Mouse (Mus musculus): ENCODE measurements around the gene Cdk5rap3. TPM values are rescaled to one million over a fixed set of nuclear protein-coding genes. Genes with fewer than 3 reads are reported as not detected.
A peak's percentile ranks its signal among the peaks of the same experiment; 100 is the strongest.

The Cdk5rap3 gene
- polyA plus RNA-seq, 1 experiment from 2014 or later, result 38.3 TPM

- H3K9ac ChIP-seq (replicated peaks), result no peak overlapping the region
- H3K4me2 ChIP-seq (ENCODE audit: low read depth, low read length), result no peak overlapping the region
- H3K4me1 ChIP-seq (ENCODE audit: insufficient read depth), result no peaks in the 10 kb centered on the region
- H3K27me3 ChIP-seq (ENCODE audit: insufficient read depth, low read length), result no peaks in the 10 kb centered on the region
- no peak overlapping the region for H3K4me3 ChIP-seq (ENCODE audit: low read depth, low read length)
- TF ChIP-seq EP300 (IDR thresholded peaks at IDR 0.05; ENCODE audit: low read depth) (no peak), CTCF (IDR thresholded peaks at IDR 0.05; ENCODE audit: low read depth) (no peak)
- 72% methylated on average over 11 of the region's 11 CpGs for WGBS (ENCODE audit: insufficient replicate concordance)
- H3K9me3 ChIP-seq (ENCODE audit: low read length), result no peaks in the 10 kb centered on the region
- no peak overlapping the region for H3K27ac ChIP-seq (ENCODE audit: low read depth)
- DNase-seq (no peak), ATAC-seq (no peak)
- no peaks in the 10 kb centered on the region for H3K36me3 ChIP-seq (replicated peaks; ENCODE audit: insufficient read depth, low read length)
Observed at GRCm38 (mm10) chr11:96893203-96893842, 23.0 kb downstream of the Cdk5rap3 start.

GRCm38 (mm10) chr11:96891784-96892527 is 24.3 kb downstream of the Cdk5rap3 start:
- Histone ChIP-seq H3K9ac (replicated peaks) (no peak overlapping the region), H3K9me3 (ENCODE audit: low read length) (no peaks in the 10 kb centered on the region), H3K4me2 (ENCODE audit: low read depth, low read length) (no peak overlapping the region), H3K4me1 (ENCODE audit: insufficient read depth) (0 out of 2 replicates have a peak, but pooled peaks cover 3% of the 10 kb centered on the region), H3K36me3 (replicated peaks; ENCODE audit: insufficient read depth, low read length) (no peaks in the 10 kb centered on the region), H3K4me3 (ENCODE audit: low read depth, low read length) (no peak overlapping the region), H3K27ac (ENCODE audit: low read depth) (no peak overlapping the region), H3K27me3 (ENCODE audit: insufficient read depth, low read length) (no peaks in the 10 kb centered on the region)
- TF ChIP-seq EP300 (IDR thresholded peaks at IDR 0.05; ENCODE audit: low read depth), result no peak
- no peak for TF ChIP-seq CTCF (IDR thresholded peaks at IDR 0.05; ENCODE audit: low read depth)
- ATAC-seq, result no peak
- 62% methylated on average over 14 of the region's 14 CpGs for WGBS (ENCODE audit: insufficient replicate concordance)
- DNase-seq, result no peak

- H3K4me2 ChIP-seq (ENCODE audit: low read depth, low read length), result no peak overlapping the region
- H3K4me1 ChIP-seq (ENCODE audit: insufficient read depth), result 0 out of 2 replicates have a peak, but pooled peaks cover 4% of the 10 kb centered on the region
- no peak overlapping the region for H3K4me3 ChIP-seq (ENCODE audit: low read depth, low read length)
- H3K9me3 ChIP-seq (ENCODE audit: low read length), result no peaks in the 10 kb centered on the region
- H3K9ac ChIP-seq (replicated peaks), result no peak overlapping the region
- no peaks in the 10 kb centered on the region for H3K36me3 ChIP-seq (replicated peaks; ENCODE audit: insufficient read depth, low read length)
- TF ChIP-seq CTCF (IDR thresholded peaks at IDR 0.05; ENCODE audit: low read depth) (no peak), EP300 (IDR thresholded peaks at IDR 0.05; ENCODE audit: low read depth) (no peak)
- 62% methylated on average over 8 of the region's 8 CpGs for WGBS (ENCODE audit: insufficient replicate concordance)
- ATAC-seq (no peak), DNase-seq (no peak)
- H3K27me3 ChIP-seq (ENCODE audit: insufficient read depth, low read length), result no peaks in the 10 kb centered on the region
- H3K27ac ChIP-seq (ENCODE audit: low read depth), result no peak overlapping the region
Observed at GRCm38 (mm10) chr11:96886942-96887546, 29.3 kb downstream of the Cdk5rap3 start.

GRCm38 (mm10) chr11:96885901-96886340 is 30.4 kb downstream of the Cdk5rap3 start:
- no peak overlapping the region for H3K4me3 ChIP-seq (ENCODE audit: low read depth, low read length)
- TF ChIP-seq EP300 (IDR thresholded peaks at IDR 0.05; ENCODE audit: low read depth), result no peak
- no peak for DNase-seq
- H3K27ac ChIP-seq (ENCODE audit: low read depth), result no peak overlapping the region
- no peak overlapping the region for H3K9ac ChIP-seq (replicated peaks)
- H3K9me3 ChIP-seq (ENCODE audit: low read length), result no peaks in the 10 kb centered on the region
- H3K4me1 ChIP-seq (ENCODE audit: insufficient read depth), result 0 out of 2 replicates have a peak, but pooled peaks cover 4% of the 10 kb centered on the region
- H3K27me3 ChIP-seq (ENCODE audit: insufficient read depth, low read length), result no peaks in the 10 kb centered on the region
- H3K36me3 ChIP-seq (replicated peaks; ENCODE audit: insufficient read depth, low read length), result no peaks in the 10 kb centered on the region
- ATAC-seq, result no peak
- 51% methylated on average over 5 of the region's 5 CpGs for WGBS (ENCODE audit: insufficient replicate concordance)
- H3K4me2 ChIP-seq (ENCODE audit: low read depth, low read length), result no peak overlapping the region

GRCm38 (mm10) chr11:96880296-96880695 is 36.0 kb downstream of the Cdk5rap3 start:
- Histone ChIP-seq H3K9me3 (ENCODE audit: low read length) (no peaks in the 10 kb centered on the region), H3K4me1 (ENCODE audit: insufficient read depth) (no peaks in the 10 kb centered on the region; the same call in 1 of the 2 replicates), H3K27me3 (ENCODE audit: insufficient read depth, low read length) (peaks cover 17% of the 10 kb centered on the region), H3K9ac (replicated peaks) (no peak overlapping the region), H3K4me2 (ENCODE audit: low read depth, low read length) (no peak overlapping the region), H3K4me3 (ENCODE audit: low read depth, low read length) (no peak overlapping the region), H3K36me3 (replicated peaks; ENCODE audit: insufficient read depth, low read length) (no peaks in the 10 kb centered on the region), H3K27ac (ENCODE audit: low read depth) (no peak overlapping the region)
- no peak for TF ChIP-seq EP300 (IDR thresholded peaks at IDR 0.05; ENCODE audit: low read depth)
- no peak for TF ChIP-seq CTCF (IDR thresholded peaks at IDR 0.05; ENCODE audit: low read depth)
- WGBS (ENCODE audit: insufficient replicate concordance), result 63% methylated on average over 9 of the region's 9 CpGs
- no peak for DNase-seq
- peak; percentile 48 for ATAC-seq

GRCm38 (mm10) chr11:96879359-96879758 is 36.9 kb downstream of the Cdk5rap3 start:
- H3K9ac ChIP-seq (replicated peaks), result no peak overlapping the region; the same call in 1 of the 2 replicates
- no peak overlapping the region for H3K4me3 ChIP-seq (ENCODE audit: low read depth, low read length)
- no peaks in the 10 kb centered on the region; the same call in 1 of the 2 replicates for H3K4me1 ChIP-seq (ENCODE audit: insufficient read depth)
- no peak overlapping the region for H3K27ac ChIP-seq (ENCODE audit: low read depth)
- 0 out of 2 replicates have a peak overlapping the region, but pooled peaks have one; percentile 4 for H3K4me2 ChIP-seq (ENCODE audit: low read depth, low read length)
- ATAC-seq (no peak), DNase-seq (no peak)
- H3K36me3 ChIP-seq (replicated peaks; ENCODE audit: insufficient read depth, low read length), result no peaks in the 10 kb centered on the region
- TF ChIP-seq EP300 (IDR thresholded peaks at IDR 0.05; ENCODE audit: low read depth) (no peak), CTCF (IDR thresholded peaks at IDR 0.05; ENCODE audit: low read depth) (no peak)
- peaks cover 18% of the 10 kb centered on the region for H3K27me3 ChIP-seq (ENCODE audit: insufficient read depth, low read length)
- 17% methylated on average over 7 of the region's 7 CpGs for WGBS (ENCODE audit: insufficient replicate concordance)
- H3K9me3 ChIP-seq (ENCODE audit: low read length), result no peaks in the 10 kb centered on the region
